Comparison of ENCODE assay signal across 22 mouse cellular contexts in the genomic region with DNA sequence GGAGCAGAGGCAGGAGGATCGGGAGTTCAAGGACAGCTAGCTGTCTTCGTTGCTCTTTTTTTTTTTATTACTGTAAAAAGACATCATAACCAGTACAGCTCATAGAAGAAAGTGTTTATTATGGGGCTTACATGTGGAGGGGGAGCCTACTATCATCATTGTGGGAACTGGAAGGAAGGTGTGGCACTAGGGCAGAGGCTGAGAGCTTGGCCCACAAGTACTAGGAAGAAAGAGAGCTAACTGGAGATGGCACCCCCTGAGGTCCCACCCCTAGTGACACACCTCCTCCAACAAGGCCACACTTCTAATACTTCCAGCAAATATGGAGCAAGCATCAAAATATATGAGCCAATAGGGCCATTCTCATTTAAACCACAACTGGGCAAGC. TPM values are rescaled to one million over a fixed set of nuclear protein-coding genes. Genes with fewer than 3 reads are reported as not detected.
DNase-seq lines count a peak whose midpoint lies in the region; ATAC-seq lines count a peak whose summit lies in the region.
"Had no signal": no experiment of that assay in that cellular context is flagged by ENCODE, and none has a peak within 500 bp of the region (broad histone marks: within the 10 kb centered on the region; RNA-seq: fewer than 3 reads in every experiment).

No protein-coding gene starts in this region.

- H3K27ac ChIP-seq in forebrain, embryonic 16.5 days (ENCODE audit: low read length) = 0 out of 2 replicates have a peak overlapping the region, but pooled peaks have one; percentile 4
- no peak overlapping the region for H3K27ac ChIP-seq in forebrain, embryonic 14.5 days (ENCODE audit: low read depth, low read length)
- H3K27ac ChIP-seq in hindbrain, embryonic 15.5 days (replicated peaks) = 0 out of 2 replicates have a peak overlapping the region, but pooled peaks have one; percentile 7
- no peak overlapping the region for H3K27ac ChIP-seq in hindbrain, embryonic 12.5 days
- no peak overlapping the region for H3K27ac ChIP-seq in midbrain, embryonic 12.5 days (replicated peaks)
- H3K27ac ChIP-seq in midbrain, embryonic 14.5 days (replicated peaks; ENCODE audit: low read depth, low read length) = 0 out of 2 replicates have a peak overlapping the region, but pooled peaks have one; percentile 37
- H3K27ac ChIP-seq: embryonic facial prominence, embryonic 15.5 days; gastrocnemius, adult 2 months; heart, embryonic 13.5 days had no signal

- peaks cover 7% of the 10 kb centered on the region for H3K4me1 ChIP-seq in forebrain, embryonic 16.5 days (replicated peaks; ENCODE audit: control insufficient read depth, insufficient read depth, low read length)
- no peaks in the 10 kb centered on the region for H3K4me1 ChIP-seq in forebrain, embryonic 14.5 days (ENCODE audit: control insufficient read depth, insufficient read depth, low read length)
- peaks cover 15% of the 10 kb centered on the region for H3K4me1 ChIP-seq in hindbrain, embryonic 15.5 days (replicated peaks)
- peaks cover 6% of the 10 kb centered on the region for H3K4me1 ChIP-seq in hindbrain, embryonic 12.5 days
- peaks cover 10% of the 10 kb centered on the region; the same call in 1 of the 2 replicates for H3K4me1 ChIP-seq in midbrain, embryonic 12.5 days
- peaks cover 13% of the 10 kb centered on the region; the same call in 1 of the 2 replicates for H3K4me1 ChIP-seq in midbrain, embryonic 14.5 days (ENCODE audit: control insufficient read depth, insufficient read depth, low read length)
- H3K4me1 ChIP-seq: embryonic facial prominence, embryonic 15.5 days had no signal

- WGBS in forebrain, embryonic 16.5 days = 38% methylated on average over 2 of the region's 2 CpGs
- WGBS in forebrain, embryonic 14.5 days = 52% methylated on average over 2 of the region's 2 CpGs
- 80% methylated on average over 2 of the region's 2 CpGs for WGBS in hindbrain, embryonic 15.5 days
- 90% methylated on average over 2 of the region's 2 CpGs for WGBS in hindbrain, embryonic 12.5 days
- 67% methylated on average over 2 of the region's 2 CpGs for WGBS in midbrain, embryonic 12.5 days
- 54% methylated on average over 2 of the region's 2 CpGs for WGBS in midbrain, embryonic 14.5 days

- H3K36me3 ChIP-seq in forebrain, embryonic 16.5 days (ENCODE audit: control insufficient read depth, insufficient read depth) = no peaks in the 10 kb centered on the region
- no peaks in the 10 kb centered on the region for H3K36me3 ChIP-seq in forebrain, embryonic 14.5 days (ENCODE audit: control insufficient read depth, insufficient read depth, low read length)
- H3K36me3 ChIP-seq in hindbrain, embryonic 15.5 days = no peaks in the 10 kb centered on the region
- H3K36me3 ChIP-seq in hindbrain, embryonic 12.5 days = no peaks in the 10 kb centered on the region
- no peaks in the 10 kb centered on the region for H3K36me3 ChIP-seq in midbrain, embryonic 12.5 days
- H3K36me3 ChIP-seq in midbrain, embryonic 14.5 days (ENCODE audit: control insufficient read depth, insufficient read depth, low read length) = no peaks in the 10 kb centered on the region
- H3K36me3 ChIP-seq: embryonic facial prominence, embryonic 15.5 days had no signal

- no peaks in the 10 kb centered on the region for H3K27me3 ChIP-seq in forebrain, embryonic 16.5 days (replicated peaks; ENCODE audit: control insufficient read depth, insufficient read depth, low read length)
- no peaks in the 10 kb centered on the region for H3K27me3 ChIP-seq in forebrain, embryonic 14.5 days (replicated peaks; ENCODE audit: control insufficient read depth, insufficient read depth, low read length)
- H3K27me3 ChIP-seq in hindbrain, embryonic 15.5 days = no peaks in the 10 kb centered on the region
- H3K27me3 ChIP-seq in hindbrain, embryonic 12.5 days = no peaks in the 10 kb centered on the region
- H3K27me3 ChIP-seq in midbrain, embryonic 12.5 days = no peaks in the 10 kb centered on the region
- no peaks in the 10 kb centered on the region for H3K27me3 ChIP-seq in midbrain, embryonic 14.5 days (ENCODE audit: control insufficient read depth, insufficient read depth, low read length)
- H3K27me3 ChIP-seq: CH12.LX; embryonic facial prominence, embryonic 15.5 days; heart, embryonic 13.5 days had no signal

- H3K9ac ChIP-seq in forebrain, embryonic 16.5 days (replicated peaks; ENCODE audit: low read depth, low read length) = no peak overlapping the region
- no peak overlapping the region for H3K9ac ChIP-seq in forebrain, embryonic 14.5 days (ENCODE audit: low read length)
- no peak overlapping the region for H3K9ac ChIP-seq in hindbrain, embryonic 15.5 days
- no peak overlapping the region for H3K9ac ChIP-seq in hindbrain, embryonic 12.5 days
- no peak overlapping the region for H3K9ac ChIP-seq in midbrain, embryonic 12.5 days (replicated peaks)
- H3K9ac ChIP-seq in midbrain, embryonic 14.5 days (replicated peaks; ENCODE audit: low read length) = no peak overlapping the region
- H3K9ac ChIP-seq: embryonic facial prominence, embryonic 15.5 days; heart, embryonic 13.5 days had no signal

- no peaks in the 10 kb centered on the region for H3K9me3 ChIP-seq in forebrain, embryonic 16.5 days (ENCODE audit: control insufficient read depth, low read length)
- H3K9me3 ChIP-seq in forebrain, embryonic 14.5 days (replicated peaks; ENCODE audit: control insufficient read depth, low read length) = no peaks in the 10 kb centered on the region
- H3K9me3 ChIP-seq in hindbrain, embryonic 15.5 days = no peaks in the 10 kb centered on the region
- H3K9me3 ChIP-seq in hindbrain, embryonic 12.5 days (replicated peaks) = no peaks in the 10 kb centered on the region
- 0 out of 2 replicates have a peak, but pooled peaks cover 2% of the 10 kb centered on the region for H3K9me3 ChIP-seq in midbrain, embryonic 12.5 days
- no peaks in the 10 kb centered on the region for H3K9me3 ChIP-seq in midbrain, embryonic 14.5 days (ENCODE audit: control insufficient read depth, low read length)
- H3K9me3 ChIP-seq: embryonic facial prominence, embryonic 15.5 days; heart, embryonic 13.5 days had no signal

- no peak for ATAC-seq in forebrain, embryonic 16.5 days
- ATAC-seq in forebrain, embryonic 14.5 days = no peak
- no peak for ATAC-seq in hindbrain, embryonic 15.5 days (ENCODE audit: low FRiP score, low read depth)
- ATAC-seq in hindbrain, embryonic 12.5 days (ENCODE audit: low FRiP score) = no peak
- 0 out of 2 replicates have a peak, but pooled peaks have one; percentile 12 for ATAC-seq in midbrain, embryonic 12.5 days (ENCODE audit: low FRiP score, low read depth)
- no peak for ATAC-seq in midbrain, embryonic 14.5 days (ENCODE audit: low FRiP score, low TSS enrichment)
- ATAC-seq: inflammation-experienced regulatory T-cells, adult 6 months; intestine, postnatal 0 days had no signal

- no peak for DNase-seq in forebrain, embryonic 14.5 days (ENCODE audit: low spot score)
- DNase-seq in midbrain, embryonic 14.5 days = no peak
- no peak for DNase-seq in cerebellum, adult 8-10 months
- no peak for DNase-seq in cerebellum, adult 11-12 months
- DNase-seq: adrenal gland, adult 2 months; adrenal gland, postnatal 25 days; cerebellum, adult 2 months; cerebellum, postnatal 14 days; gastrocnemius, adult 2 months; gastrocnemius, postnatal 25 days; heart, postnatal 4 days; kidney, adult 8-10 months had no signal

- no peak overlapping the region for H3K4me3 ChIP-seq in forebrain, embryonic 16.5 days (replicated peaks; ENCODE audit: low read length)
- no peak overlapping the region for H3K4me3 ChIP-seq in forebrain, embryonic 14.5 days (ENCODE audit: low read depth, low read length)
- H3K4me3 ChIP-seq in hindbrain, embryonic 15.5 days = no peak overlapping the region
- no peak overlapping the region for H3K4me3 ChIP-seq in hindbrain, embryonic 12.5 days
- H3K4me3 ChIP-seq in midbrain, embryonic 12.5 days = no peak overlapping the region
- no peak overlapping the region for H3K4me3 ChIP-seq in midbrain, embryonic 14.5 days (replicated peaks; ENCODE audit: low read depth, low read length)
- H3K4me3 ChIP-seq: embryonic facial prominence, embryonic 15.5 days; erythroblast, embryonic 14.5 days; gastrocnemius, adult 2 months; heart, embryonic 13.5 days had no signal

- no peak overlapping the region for H3K4me2 ChIP-seq in forebrain, embryonic 16.5 days (ENCODE audit: low read length)
- no peak overlapping the region for H3K4me2 ChIP-seq in forebrain, embryonic 14.5 days (ENCODE audit: low read length)
- no peak overlapping the region for H3K4me2 ChIP-seq in hindbrain, embryonic 15.5 days
- no peak overlapping the region for H3K4me2 ChIP-seq in hindbrain, embryonic 12.5 days (replicated peaks)
- H3K4me2 ChIP-seq in midbrain, embryonic 12.5 days (replicated peaks) = no peak overlapping the region
- no peak overlapping the region for H3K4me2 ChIP-seq in midbrain, embryonic 14.5 days (ENCODE audit: low read length)
- H3K4me2 ChIP-seq: embryonic facial prominence, embryonic 15.5 days; heart, embryonic 13.5 days had no signal

RNA-seq across cellular contexts. Expression of a gene that starts 19.6 kb away (rescaled TPM):
- polyA plus RNA-seq in forebrain, embryonic 16.5 days (2015; fragmentation: Nextera tagmentation; extraction: Ambion mirVana) = 8.5 and 8.6 TPM in 2 replicates
- 5.6 and 6.6 TPM in 2 replicates for polyA plus RNA-seq in forebrain, embryonic 14.5 days (2014; fragmentation: Nextera tagmentation; extraction: Ambion mirVana)
- polyA plus RNA-seq in hindbrain, embryonic 15.5 days (2015; fragmentation: Nextera tagmentation; extraction: Ambion mirVana) = 5.5 and 5.7 TPM in 2 replicates
- polyA plus RNA-seq in hindbrain, embryonic 12.5 days (2016; fragmentation: Nextera tagmentation; extraction: Ambion mirVana) = 8.0 and 9.0 TPM in 2 replicates
- 8.4 and 9.4 TPM in 2 replicates for polyA plus RNA-seq in midbrain, embryonic 12.5 days (2016; fragmentation: Nextera tagmentation; extraction: Ambion mirVana)
- polyA plus RNA-seq in midbrain, embryonic 14.5 days (2014; fragmentation: Nextera tagmentation; extraction: Ambion mirVana) = 5.4 and 6.2 TPM in 2 replicates

RNA-seq across cellular contexts. Expression of a gene that starts 53.7 kb away (rescaled TPM):
- 22.1 and 23.8 TPM in 2 replicates for polyA plus RNA-seq in forebrain, embryonic 16.5 days (2015; fragmentation: Nextera tagmentation; extraction: Ambion mirVana)
- 25.8 and 26.9 TPM in 2 replicates for polyA plus RNA-seq in forebrain, embryonic 14.5 days (2014; fragmentation: Nextera tagmentation; extraction: Ambion mirVana)
- 20.3 and 20.5 TPM in 2 replicates for polyA plus RNA-seq in hindbrain, embryonic 15.5 days (2015; fragmentation: Nextera tagmentation; extraction: Ambion mirVana)
- polyA plus RNA-seq in hindbrain, embryonic 12.5 days (2016; fragmentation: Nextera tagmentation; extraction: Ambion mirVana) = 23.2 and 26.4 TPM in 2 replicates
- 25.3 and 29.1 TPM in 2 replicates for polyA plus RNA-seq in midbrain, embryonic 12.5 days (2016; fragmentation: Nextera tagmentation; extraction: Ambion mirVana)
- 29.0 and 30.3 TPM in 2 replicates for polyA plus RNA-seq in midbrain, embryonic 14.5 days (2014; fragmentation: Nextera tagmentation; extraction: Ambion mirVana)

Comparison
In these comparisons a context has a peak if more than half of its experiments do, and no peak if none do; other contexts are left out.
1. H3K27ac ChIP-seq: peak in forebrain, embryonic 16.5 days (single experiment), hindbrain, embryonic 15.5 days (single experiment) and midbrain, embryonic 14.5 days (single experiment); none in forebrain, embryonic 14.5 days (single experiment), hindbrain, embryonic 12.5 days (single experiment) and midbrain, embryonic 12.5 days (single experiment).